Mouse (Mus musculus): ENCODE data around the gene Coro6.

Coro6 gene

DNA sequence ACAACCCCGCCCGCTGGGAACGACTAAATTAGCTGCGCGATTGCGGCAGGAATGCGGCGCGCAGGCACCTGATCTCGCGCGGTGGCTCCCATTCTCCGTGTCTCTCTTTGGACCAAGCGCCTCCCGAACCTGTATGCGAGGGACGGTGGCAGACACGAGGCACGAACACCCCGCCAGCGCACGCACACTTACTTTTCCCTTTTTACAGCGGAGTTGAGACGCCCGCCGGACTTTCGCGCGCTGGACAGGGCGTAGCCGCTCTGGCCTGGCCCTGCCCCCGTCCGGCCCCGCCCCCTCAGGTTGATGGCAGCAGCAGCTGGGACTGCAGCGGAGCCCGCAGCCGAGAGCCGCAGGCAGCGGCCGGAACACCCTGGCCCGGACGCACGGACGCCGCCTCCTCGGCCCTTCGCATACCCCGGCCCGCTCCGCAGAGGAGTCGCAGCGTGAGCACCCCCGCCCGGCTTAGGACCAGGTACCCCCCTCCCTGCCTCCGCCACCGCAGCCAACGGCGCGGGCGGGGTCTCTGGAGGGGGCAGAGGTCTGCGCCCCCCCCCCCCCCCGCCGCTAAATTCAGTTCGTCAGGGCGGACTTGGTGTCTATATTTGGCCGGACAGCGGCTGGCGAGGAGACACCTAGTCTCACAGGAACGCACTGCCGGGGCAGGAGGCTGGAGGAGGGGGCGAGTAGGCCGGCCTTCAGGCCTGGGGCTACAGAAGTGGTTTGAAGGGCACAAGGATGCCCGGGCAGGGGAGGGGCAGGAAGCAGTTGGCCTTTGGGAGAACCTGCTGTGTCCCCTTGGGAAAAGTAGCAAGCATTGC lies at the start of gene Coro6:
Gene Coro6 (plus strand): TSS at position 129 of the 818 bp plus-strand sequence.
- peak; percentile 85 for DNase-seq

DNA sequence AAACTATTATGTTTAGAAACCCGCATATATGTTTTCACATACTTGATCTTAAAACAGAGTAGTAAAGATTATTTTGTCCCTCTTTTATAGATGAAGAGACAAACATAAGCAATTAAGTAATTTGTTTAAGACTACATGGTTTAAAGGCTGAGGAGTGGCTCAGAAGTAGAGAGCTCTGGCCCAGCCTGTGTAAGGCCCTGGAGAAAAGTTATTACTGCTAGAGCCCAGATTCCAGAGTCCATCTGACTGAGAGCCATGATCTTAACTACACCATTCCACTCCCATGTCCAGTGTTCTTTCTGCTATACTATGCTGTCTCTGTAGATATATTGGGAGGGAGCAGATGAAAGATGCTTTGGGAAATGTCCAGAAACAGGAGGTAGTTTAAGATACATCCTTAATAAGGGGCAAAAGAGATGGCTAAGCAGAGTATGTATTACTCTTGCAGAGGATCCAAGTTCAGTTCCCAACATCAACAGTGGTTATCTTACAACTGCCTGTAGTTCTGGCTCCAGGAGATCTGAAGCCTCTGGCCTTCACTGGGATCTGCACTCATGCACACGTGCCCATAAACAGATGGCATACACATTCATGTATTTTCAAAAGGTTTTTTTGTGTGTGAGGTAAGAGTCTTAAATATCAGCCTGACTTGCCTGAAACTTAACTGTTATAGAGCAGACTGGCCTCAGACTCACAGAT lies 47.9 kb upstream of the Coro6 start:
- no peak for DNase-seq

DNA sequence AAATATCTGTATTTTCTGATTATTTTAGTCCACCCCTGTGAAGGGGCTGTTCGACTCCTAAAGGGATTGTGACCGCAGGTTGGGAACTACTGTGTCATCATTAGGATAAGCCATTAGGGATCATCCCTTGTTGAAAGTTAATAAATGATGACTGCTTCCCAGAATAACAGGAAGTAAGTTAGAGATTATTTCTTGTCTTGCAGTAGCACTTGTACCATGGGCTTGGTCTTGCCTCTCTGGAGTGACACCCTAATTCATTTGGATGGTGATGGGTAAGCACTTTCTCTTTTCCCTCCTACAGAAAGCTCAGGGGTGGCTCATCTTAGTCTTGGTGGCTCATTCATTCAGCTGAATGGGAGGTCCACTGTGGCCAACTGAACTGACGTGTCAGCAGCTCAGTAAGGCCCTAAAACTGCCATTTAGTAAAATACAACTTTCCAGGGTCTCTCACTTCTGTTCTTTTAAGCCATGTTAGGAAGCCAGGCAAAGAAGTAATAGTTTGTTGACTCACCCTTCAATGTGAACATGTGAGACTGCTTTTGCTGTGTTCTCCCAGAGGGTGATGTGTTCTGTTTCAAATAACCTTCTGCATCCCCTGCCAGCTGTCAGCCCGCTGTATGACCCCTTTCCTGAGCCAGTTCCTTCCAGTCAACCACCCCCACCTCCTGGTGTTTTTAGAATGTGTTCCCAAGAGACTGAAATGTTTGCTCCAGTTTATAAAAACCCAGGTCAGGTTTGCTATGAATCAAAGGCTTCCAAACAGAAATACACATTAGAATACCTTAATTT lies 45.8 kb upstream of the Coro6 start:
- no peak for DNase-seq

DNA sequence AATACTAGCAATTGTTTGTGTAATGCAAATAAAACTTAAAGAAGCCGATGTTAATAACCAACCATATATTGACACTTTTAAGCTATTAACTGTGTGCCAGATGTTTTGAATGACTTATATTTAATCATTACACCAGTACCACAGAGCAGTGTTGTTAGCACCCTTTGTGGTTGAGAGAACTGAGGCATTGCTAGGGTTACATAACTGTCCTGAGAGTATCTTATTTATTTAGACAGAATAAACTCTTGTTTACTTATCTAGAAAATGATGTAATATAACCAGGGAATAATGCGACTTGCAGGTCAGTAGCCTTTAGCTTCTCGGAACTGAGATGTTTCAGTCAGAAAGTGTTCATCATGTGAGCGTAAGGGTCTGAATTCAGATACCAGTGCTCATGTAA lies 44.2 kb upstream of the Coro6 start:
- DNase-seq = no peak

DNA sequence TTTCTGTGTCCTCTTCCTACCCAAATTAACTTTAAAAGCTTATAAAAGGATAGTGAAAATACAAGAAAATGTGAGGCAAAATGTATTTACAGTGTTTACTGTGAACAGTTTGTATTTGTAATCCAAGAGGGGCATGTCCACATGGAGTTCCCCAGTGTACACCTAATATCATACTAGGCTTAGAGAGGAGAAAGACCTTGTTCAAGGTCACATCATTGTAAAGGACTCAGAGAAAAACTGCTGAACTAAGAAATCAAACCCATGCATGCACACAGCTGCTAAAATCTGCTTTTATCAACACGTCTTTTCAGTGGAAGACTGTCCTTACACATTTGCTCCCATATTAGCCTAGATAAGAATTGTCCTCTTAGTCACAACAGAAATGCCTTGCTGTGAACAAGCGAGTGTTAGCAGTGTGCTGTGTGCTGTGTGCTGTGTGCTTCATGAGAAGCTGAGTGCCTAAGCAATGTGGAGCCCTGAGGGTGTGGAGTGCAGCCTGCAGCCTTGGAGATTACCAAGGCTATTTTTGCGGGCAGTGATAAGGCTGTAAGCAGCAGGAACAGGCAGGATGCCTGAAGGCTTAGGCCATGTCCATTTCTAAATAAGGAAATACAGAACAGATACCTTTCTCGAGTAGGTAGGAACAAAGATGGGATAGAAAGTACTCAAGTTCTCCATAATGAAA lies 38.9 kb upstream of the Coro6 start:
- no peak for DNase-seq

DNA sequence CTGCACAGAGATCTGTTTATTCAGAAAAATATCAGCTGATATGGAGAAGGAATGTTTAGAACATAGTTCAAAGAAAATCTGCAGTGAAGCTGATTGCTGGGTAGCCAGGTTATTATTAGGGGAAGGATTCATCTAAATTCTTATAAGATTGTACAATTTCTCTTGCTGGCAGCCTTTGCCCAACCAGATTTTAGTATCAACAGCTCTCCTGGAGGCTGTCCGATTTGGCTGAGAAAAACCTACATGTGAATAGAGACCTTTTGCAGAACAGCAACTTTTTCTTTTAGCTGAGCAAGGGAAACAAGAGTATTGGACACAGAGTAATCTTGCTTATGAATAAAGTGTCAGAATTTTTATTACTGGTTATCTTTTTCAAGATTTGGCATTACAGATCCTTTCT lies 33.8 kb upstream of the Coro6 start:
- DNase-seq = no peak

DNA sequence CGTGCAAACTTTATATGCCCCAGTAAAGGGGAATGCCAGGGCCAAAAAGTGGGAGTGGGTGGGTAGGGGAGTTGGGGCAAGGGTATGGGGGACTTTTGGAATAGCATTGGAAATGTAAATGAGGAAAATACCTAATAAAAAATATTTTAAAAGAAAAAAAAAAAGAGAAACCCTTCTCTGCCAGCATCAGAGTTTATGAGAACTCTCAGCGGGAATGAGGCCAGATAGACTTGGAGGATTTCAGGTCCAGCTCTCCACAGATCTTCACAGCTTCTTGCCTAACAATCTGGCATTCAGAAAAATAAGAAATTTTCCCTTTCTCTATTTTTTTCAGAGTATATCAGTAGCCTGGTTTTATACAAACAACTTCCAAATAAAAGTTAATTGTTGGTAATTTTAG lies 25.2 kb upstream of the Coro6 start:
- no peak for DNase-seq

DNA sequence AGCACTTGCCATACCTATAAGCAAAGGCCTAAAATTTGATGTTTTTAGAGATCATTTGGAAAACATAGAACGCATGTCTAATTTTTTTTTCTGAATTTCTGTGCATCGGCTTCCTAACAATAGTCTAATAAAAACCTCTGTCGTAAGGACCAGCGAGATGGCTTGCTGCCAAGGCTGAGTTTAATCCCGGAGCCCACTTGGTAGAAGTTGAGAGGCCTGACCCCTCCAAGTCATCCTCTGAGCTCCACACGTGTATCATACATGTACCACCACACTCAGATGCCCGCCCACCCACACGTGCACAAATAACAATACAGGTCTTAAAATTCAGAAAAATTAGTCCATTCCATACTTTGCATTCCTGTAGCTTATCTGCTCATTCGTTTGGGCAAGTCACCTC lies 22.1 kb upstream of the Coro6 start:
- no peak for DNase-seq

DNA sequence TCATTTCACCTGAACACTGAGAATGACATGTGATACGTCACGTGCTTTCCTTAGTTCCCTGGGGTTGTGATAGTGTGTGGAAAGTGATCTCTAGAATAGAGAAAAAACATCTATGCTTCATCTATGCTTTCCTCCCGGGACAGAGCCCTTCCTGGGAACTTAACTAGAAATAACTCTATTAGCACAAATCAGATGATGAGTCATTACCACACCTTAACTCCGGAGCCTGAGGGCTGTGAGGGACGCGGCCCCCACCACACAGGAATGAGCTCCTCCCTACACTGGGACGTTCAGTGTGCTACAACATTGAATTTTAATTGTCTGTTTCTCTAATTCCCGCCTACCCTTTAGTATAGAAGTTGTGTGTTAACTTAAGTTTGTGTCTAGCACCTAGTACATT lies 21.2 kb upstream of the Coro6 start:
- DNase-seq = no peak

DNA sequence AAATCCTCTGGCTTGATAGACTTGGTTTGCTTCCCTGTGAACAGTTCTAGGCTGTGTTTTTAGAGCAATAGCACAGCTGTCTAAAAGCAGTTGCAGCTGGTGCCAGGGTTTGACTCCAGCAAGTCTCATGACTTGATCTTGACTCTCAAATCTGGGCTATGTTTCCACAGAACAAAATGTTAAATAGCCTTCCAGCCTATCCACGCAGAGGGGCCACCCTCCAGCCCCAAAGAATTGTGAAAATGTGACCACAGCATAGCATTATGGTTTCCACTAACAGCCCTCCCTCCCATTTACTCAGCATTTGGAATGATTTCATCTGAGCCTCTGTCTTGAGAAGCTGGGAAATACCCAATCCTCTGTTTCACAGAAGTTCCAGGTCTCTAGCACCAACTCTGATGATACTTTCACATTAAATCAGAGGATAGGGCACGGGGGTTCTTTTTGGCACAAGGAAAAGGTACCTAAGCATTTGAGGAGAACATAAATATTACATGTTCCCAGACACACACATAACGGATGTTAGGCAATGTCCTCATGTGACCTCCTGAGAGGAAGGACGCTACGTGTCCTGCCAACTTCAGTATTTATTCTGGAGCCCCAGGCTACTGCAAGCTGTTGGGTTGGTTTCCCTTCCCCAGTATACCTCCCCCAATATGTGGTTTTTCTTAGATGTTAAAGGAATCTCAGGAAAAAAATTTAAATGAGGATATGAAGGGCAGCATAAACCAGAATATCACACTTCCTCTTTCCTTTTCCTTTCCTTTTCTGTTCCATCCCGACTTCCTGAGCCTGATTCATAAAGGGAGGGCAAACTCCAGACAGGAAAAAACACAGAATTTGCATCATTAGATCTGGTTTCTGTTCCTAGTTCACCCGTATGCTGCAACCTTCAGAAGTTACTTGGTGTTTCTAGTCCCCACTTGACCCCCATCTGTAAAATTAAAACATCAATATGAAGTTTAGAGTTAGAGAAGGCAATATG lies 19.7 kb upstream of the Coro6 start:
- peak; percentile 45 for DNase-seq

DNA sequence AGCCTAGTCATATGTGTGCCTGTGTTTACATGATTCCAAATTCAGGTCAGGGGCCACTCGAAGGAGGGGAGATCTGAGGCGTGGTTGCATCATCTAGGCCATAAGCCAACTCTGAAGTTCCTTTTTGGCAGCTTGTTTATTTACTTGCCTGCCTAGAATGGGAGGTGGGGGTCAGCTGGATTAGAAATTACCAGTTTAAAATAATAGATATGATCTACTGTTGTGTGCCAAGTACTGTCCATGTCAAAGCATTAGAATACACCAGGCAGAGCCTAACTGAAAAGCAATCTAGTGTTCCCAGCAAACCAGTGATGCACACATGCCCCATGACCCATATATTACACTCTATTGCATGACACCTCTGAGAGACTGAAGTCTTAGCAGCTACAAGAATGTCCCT lies 17.3 kb upstream of the Coro6 start:
- DNase-seq = peak; percentile 28

DNA sequence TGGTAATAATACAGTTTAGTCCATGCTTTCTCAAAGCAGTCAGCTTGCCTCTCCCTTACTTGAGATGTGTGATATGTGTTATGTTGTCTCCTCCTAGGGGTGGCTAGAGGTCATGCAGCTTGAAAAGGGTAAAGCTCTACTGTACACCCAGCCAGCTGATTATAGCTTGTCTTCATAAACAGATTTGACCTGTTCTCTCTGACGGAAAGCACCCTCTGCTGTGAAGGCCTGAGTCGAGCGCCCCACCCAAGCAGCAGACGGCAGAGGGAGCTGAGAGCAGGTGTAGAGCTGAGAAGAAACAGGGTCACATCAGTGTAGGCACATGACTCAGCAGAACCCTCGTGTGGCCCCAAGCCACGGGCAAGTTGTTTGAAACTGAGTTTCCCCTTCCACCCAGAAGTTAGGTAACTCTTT lies 15.6 kb upstream of the Coro6 start:
- DNase-seq = peak; percentile 64

DNA sequence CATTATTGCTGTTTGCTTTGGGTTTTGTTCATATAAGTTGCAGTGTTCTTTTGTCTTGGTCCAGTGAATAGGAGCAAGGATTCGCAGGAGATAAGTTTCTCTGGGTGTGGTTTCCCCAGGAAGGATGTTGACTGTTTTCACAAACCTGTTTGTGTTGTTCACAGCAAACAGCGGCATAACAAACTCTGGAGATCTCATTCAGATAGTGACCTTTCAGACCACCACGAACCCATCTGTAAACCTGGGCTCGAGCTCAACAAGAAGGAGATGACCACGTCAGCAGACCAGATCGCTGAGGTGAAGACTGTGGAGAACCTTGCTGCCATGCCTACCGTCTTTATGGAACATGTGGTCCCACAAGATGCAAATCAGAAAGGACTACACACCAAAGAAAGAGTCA lies 13.0 kb upstream of the Coro6 start:
- DNase-seq = no peak

DNA sequence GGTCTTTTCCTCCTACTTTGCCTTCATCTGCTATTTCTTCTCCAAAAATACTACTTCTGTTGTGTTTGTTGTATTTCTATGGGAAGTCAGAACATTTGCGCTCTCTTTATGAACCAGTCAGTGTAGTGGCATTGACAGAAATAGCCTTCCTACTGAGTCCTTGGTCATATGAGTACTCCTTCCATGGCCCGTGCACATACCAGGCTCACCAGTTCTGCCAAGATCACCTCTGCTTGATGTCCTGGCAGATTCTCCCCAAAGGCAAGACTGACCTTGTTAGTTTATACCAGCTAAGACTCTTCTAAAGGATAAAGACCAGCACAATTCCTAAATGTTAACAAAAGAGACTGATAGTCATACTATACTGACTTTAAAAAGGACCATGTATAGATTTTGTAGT lies 10.5 kb upstream of the Coro6 start:
- no peak for DNase-seq

DNA sequence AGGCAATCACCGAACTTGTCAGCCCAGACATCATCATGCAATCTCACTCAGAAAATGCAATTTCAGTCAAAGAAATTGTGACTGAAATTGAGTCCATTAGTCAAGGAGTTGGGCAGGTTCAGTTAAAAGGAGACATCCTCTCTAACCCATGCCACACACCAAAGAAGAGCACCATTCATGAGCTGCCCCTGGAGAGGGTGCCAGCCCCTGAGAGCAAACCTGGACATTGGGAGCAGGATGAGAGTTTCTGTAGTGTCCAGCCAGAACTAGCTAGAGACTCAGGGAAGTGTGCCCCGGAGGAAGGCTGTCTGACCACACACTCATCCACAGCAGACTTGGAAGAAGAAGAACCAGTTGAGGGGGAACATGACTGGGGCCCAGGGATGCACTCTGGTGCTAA lies 8.8 kb upstream of the Coro6 start:
- no peak for DNase-seq

DNA sequence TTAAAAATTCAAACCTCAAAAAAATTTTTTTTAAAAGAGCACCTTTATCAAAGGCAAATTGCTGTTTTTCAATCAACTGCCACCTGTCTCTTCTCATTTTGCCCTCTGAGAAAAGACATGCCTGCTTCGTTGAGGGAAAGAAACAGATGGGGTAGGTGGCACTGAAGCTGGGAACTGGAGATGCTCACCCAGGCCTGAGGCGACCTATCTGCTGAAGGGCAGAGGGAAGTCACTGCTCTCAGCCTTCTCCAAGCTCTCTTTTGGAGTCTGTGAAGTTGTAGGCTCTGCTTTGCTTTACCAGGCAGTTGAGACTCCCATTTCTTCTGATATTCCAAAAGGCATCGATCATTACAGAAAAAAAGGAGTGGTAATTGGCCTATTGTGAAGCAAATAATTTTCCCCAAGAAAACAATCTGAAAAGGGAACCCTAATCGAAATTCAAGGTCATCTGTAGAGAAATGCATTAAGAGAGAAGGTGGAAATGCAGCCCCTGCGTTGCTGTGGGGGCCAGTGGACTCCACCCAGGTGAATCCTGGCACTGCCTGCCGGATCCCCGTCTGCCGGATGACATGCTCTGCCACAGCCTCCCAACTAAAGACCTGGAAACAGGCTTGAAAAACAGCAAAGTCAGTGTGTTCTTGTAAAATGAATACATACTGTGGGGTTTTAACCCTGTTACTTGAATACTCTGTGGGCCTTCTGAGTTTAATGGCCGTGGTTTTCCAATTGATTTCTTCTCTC lies 6.3 kb upstream of the Coro6 start:
- DNase-seq = peak; percentile 1

DNA sequence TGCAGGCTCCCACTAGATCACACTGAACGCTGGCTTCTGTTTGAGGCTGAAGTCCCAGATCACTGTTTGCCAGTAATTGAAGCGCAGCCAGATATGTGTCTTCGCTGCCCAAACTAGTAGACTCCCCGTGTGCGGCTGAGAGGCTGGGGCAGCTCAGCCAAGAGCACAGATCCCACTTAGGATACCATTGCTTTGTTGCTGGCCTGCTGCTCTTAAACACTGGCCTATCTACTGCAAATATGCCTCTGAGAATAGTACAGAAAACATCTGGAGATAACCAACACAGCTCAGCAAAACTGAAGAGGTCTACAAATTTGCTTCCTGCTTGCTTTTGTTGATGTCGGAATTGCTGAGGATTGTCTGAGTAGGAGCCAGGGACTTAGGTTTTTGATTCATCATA lies 5.3 kb upstream of the Coro6 start:
- peak; percentile 20 for DNase-seq

DNA sequence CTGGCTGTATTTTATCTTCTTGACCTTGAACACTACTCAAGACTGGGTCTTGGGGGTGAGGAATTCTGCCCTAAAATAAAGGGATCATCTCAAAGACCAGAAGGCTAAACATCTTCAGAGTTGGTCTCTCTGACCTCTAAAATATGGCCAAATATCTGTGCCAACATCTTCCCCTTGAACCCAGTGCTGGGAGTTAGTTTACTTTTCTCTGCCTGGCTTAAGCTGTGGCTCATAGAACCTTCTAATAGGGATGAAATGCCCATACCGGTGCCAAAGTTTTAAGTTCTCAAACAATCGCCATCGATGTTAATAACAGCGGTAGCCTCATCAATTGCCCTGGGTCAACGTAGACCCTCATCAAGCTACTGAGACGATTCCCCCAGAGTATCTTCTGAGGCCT lies 355 bp upstream of the Coro6 start:
- DNase-seq = no peak

DNA sequence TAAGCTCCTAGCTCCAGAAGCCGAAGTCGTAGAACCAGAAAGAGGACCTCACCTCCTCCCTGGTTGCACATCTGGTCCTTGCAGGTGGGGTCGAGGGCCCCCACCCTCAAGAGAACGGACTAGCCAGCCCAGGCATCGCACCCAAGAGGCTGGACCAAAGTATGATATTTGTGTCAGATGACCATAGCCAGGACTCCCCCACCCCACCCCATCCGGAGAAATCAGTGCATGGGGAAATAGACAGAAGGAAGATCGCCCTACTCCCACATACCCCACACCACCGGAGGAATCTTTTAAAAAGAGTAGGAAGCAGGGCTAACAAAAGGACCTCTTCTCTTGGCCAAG lies 862 bp downstream of the Coro6 start:
- no peak for DNase-seq

DNA sequence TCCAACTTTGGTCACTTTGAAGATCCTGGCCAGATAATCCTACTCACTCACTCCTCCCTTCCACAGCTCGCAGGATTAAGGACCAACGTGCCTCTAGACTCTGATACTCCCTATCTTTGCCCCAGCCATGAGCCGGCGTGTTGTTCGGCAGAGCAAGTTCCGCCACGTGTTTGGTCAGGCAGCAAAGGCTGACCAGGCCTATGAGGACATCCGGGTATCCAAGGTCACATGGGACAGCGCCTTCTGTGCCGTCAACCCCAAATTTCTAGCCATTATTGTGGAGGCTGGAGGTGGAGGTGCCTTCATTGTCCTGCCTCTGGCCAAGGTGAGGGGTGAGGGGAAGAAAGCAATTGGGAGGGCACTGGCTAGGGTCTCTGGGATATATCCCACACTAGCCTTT lies 1.6 kb downstream of the Coro6 start:
- no peak for DNase-seq

DNA sequence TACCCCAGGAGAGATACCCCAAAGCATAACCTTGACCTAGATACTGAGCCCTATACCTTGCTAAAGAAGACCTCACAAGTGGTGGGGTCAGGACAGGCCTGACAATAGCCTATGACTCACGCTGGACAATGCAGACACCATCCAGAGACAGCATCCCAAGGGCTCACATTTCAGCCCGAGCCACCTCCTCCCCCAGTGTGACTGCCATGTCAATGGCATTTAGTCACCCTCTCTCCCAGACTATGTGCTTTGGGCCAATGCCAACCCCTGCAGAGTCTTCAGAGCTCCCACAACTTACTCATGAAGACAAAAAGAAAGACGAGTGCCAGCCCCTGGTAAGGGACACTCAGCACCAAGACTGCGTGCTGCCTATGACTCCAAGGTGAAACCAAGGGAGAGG lies 2.5 kb downstream of the Coro6 start:
- DNase-seq = no peak
